Mouse (Mus musculus): Measurements from ENCODE around the gene Smoc2. TPM values are rescaled to one million over a fixed set of nuclear protein-coding genes. Genes with fewer than 3 reads are reported as not detected.

The Smoc2 gene
- polyA plus RNA-seq, 1 experiment from 2014 or later = 33.3 TPM

DNA sequence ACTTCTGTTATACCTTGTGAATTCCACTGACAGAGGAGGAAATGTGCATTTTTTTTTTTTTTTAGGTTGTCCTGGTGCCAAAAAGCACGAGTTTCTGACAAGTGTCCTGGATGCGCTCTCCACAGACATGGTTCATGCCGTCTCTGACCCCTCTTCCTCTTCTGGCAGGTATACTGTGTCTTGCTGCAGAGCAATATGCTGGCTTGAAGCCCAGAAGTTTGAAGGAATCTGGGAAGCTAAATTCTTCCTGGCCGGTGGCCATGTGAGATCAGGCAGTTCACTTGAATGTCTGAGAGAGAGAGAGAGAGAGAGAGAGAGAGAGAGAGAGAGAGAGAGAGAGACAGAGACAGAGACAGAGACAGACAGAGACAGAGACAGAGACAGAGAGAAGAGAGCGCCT is 118.2 kb downstream of the Smoc2 start:
- H3K27me3 ChIP-seq (ENCODE audit: control insufficient read depth, insufficient read depth, low read length) = peaks cover 27% of the 10 kb centered on the region
- H3K9ac ChIP-seq (ENCODE audit: low read length) = no peak overlapping the region
- H3K4me1 ChIP-seq (ENCODE audit: control insufficient read depth, insufficient read depth, low read length) = peaks cover 4% of the 10 kb centered on the region
- H3K4me2 ChIP-seq (ENCODE audit: low read depth, low read length) = no peak overlapping the region
- no peak overlapping the region for H3K4me3 ChIP-seq (ENCODE audit: low read length)
- no peak overlapping the region for H3K27ac ChIP-seq (ENCODE audit: low read length)
- ATAC-seq (replicated peaks; ENCODE audit: extremely low read depth, insufficient read depth, low FRiP score) = peak; percentile 49; the same call in 1 of the 2 replicates
- H3K9me3 ChIP-seq (replicated peaks; ENCODE audit: control insufficient read depth, low read length) = no peaks in the 10 kb centered on the region
- no peaks in the 10 kb centered on the region for H3K36me3 ChIP-seq (ENCODE audit: control insufficient read depth, insufficient read depth)
- 42% methylated on average over 5 of the region's 5 CpGs for WGBS

GRCm38 (mm10) chr17:14398650-14399424 is 119.5 kb downstream of the Smoc2 start:
- Histone ChIP-seq H3K4me2 (ENCODE audit: low read depth, low read length) (no peak overlapping the region), H3K27me3 (ENCODE audit: control insufficient read depth, insufficient read depth, low read length) (peaks cover 22% of the 10 kb centered on the region), H3K36me3 (ENCODE audit: control insufficient read depth, insufficient read depth) (no peaks in the 10 kb centered on the region), H3K9me3 (replicated peaks; ENCODE audit: control insufficient read depth, low read length) (no peaks in the 10 kb centered on the region), H3K4me1 (ENCODE audit: control insufficient read depth, insufficient read depth, low read length) (no peaks in the 10 kb centered on the region; the same call in 1 of the 2 replicates), H3K9ac (ENCODE audit: low read length) (no peak overlapping the region), H3K27ac (ENCODE audit: low read length) (no peak overlapping the region), H3K4me3 (ENCODE audit: low read length) (no peak overlapping the region)
- whole genome bisulfite sequencing = 84% methylated on average over 8 of the region's 8 CpGs
- no peak for ATAC-seq (replicated peaks; ENCODE audit: extremely low read depth, insufficient read depth, low FRiP score)

DNA sequence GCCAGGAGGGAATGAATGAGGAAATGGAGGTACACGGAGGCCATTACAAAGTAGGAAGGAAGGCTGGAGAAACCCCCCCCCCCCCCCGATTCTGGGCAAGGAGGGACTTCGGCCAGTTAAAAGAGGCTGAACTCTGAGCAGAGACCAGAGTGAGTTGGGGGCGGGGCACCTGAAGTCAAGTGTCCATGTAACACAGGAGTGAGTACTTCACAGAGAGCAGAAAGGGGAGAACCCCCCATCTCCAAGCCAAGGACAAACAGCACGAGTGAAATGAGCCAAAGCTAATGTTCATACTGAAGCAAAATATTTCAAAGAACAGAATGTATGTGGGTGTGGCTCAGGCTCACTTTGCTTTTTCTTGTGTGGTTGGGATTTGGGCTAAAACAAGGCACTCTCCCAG is 121.7 kb downstream of the Smoc2 start:
- H3K27ac ChIP-seq (ENCODE audit: low read length) = no peak overlapping the region
- peaks cover 10% of the 10 kb centered on the region for H3K27me3 ChIP-seq (ENCODE audit: control insufficient read depth, insufficient read depth, low read length)
- 68% methylated on average over 5 of the region's 5 CpGs for WGBS
- H3K9ac ChIP-seq (ENCODE audit: low read length) = no peak overlapping the region
- H3K4me1 ChIP-seq (ENCODE audit: control insufficient read depth, insufficient read depth, low read length) = no peaks in the 10 kb centered on the region; the same call in 1 of the 2 replicates
- H3K4me2 ChIP-seq (ENCODE audit: low read depth, low read length) = no peak overlapping the region
- ATAC-seq (replicated peaks; ENCODE audit: extremely low read depth, insufficient read depth, low FRiP score) = no peak
- no peaks in the 10 kb centered on the region for H3K9me3 ChIP-seq (replicated peaks; ENCODE audit: control insufficient read depth, low read length)
- H3K4me3 ChIP-seq (ENCODE audit: low read length) = no peak overlapping the region
- no peaks in the 10 kb centered on the region for H3K36me3 ChIP-seq (ENCODE audit: control insufficient read depth, insufficient read depth)

DNA sequence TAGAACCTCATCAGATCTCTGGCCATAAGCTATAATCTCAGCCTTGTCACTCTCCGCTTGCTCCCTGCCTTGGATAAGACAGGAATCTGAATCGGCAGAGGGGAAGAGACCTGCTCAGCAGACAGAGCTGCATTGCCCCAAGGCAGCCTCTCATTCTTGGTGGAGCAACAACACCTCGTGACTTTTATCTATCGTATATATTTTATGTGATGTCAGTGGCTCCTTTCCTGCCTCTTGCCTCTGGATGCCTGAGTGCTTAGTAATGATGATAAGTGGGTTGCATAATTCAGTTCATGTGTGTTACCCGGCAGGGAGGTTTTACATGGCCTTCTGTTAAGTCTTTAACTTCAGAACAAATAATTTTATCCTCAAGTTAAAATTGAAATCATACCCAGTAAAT is 128.6 kb downstream of the Smoc2 start:
- Histone ChIP-seq H3K27me3 (ENCODE audit: control insufficient read depth, insufficient read depth, low read length) (peaks cover 8% of the 10 kb centered on the region; the same call in 1 of the 2 replicates), H3K4me2 (ENCODE audit: low read depth, low read length) (no peak overlapping the region), H3K9ac (ENCODE audit: low read length) (no peak overlapping the region), H3K36me3 (ENCODE audit: control insufficient read depth, insufficient read depth) (no peaks in the 10 kb centered on the region), H3K4me3 (ENCODE audit: low read length) (no peak overlapping the region), H3K27ac (ENCODE audit: low read length) (no peak overlapping the region), H3K9me3 (replicated peaks; ENCODE audit: control insufficient read depth, low read length) (no peaks in the 10 kb centered on the region), H3K4me1 (ENCODE audit: control insufficient read depth, insufficient read depth, low read length) (no peaks in the 10 kb centered on the region)
- 20% methylated on average over 5 of the region's 5 CpGs for WGBS
- ATAC-seq (replicated peaks; ENCODE audit: extremely low read depth, insufficient read depth, low FRiP score) = 0 out of 2 replicates have a peak, but pooled peaks have one; percentile 23

- no peak for ATAC-seq (replicated peaks; ENCODE audit: extremely low read depth, insufficient read depth, low FRiP score)
- Histone ChIP-seq H3K27me3 (ENCODE audit: control insufficient read depth, insufficient read depth, low read length) (peaks cover 8% of the 10 kb centered on the region; the same call in 1 of the 2 replicates), H3K36me3 (ENCODE audit: control insufficient read depth, insufficient read depth) (no peaks in the 10 kb centered on the region), H3K4me3 (ENCODE audit: low read length) (no peak overlapping the region), H3K9me3 (replicated peaks; ENCODE audit: control insufficient read depth, low read length) (no peaks in the 10 kb centered on the region), H3K4me2 (ENCODE audit: low read depth, low read length) (no peak overlapping the region), H3K4me1 (ENCODE audit: control insufficient read depth, insufficient read depth, low read length) (no peaks in the 10 kb centered on the region), H3K27ac (ENCODE audit: low read length) (no peak overlapping the region), H3K9ac (ENCODE audit: low read length) (no peak overlapping the region)
- WGBS = 69% methylated on average over 2 of the region's 2 CpGs
Measured at GRCm38 (mm10) chr17:14412460-14412859, 133.2 kb downstream of the Smoc2 start.

GRCm38 (mm10) chr17:14414511-14414910 is 135.2 kb downstream of the Smoc2 start:
- H3K27ac ChIP-seq (ENCODE audit: low read length) = no peak overlapping the region
- WGBS = 74% methylated on average over 5 of the region's 5 CpGs

GRCm38 (mm10) chr17:14420460-14421046 is 141.2 kb downstream of the Smoc2 start:
- Histone ChIP-seq H3K4me1 (ENCODE audit: control insufficient read depth, insufficient read depth, low read length) (no peaks in the 10 kb centered on the region), H3K27ac (ENCODE audit: low read length) (no peak overlapping the region), H3K27me3 (ENCODE audit: control insufficient read depth, insufficient read depth, low read length) (peaks cover 6% of the 10 kb centered on the region; the same call in 1 of the 2 replicates), H3K36me3 (ENCODE audit: control insufficient read depth, insufficient read depth) (no peaks in the 10 kb centered on the region), H3K4me3 (ENCODE audit: low read length) (no peak overlapping the region), H3K4me2 (ENCODE audit: low read depth, low read length) (no peak overlapping the region), H3K9me3 (replicated peaks; ENCODE audit: control insufficient read depth, low read length) (no peaks in the 10 kb centered on the region), H3K9ac (ENCODE audit: low read length) (no peak overlapping the region)
- no peak for ATAC-seq (replicated peaks; ENCODE audit: extremely low read depth, insufficient read depth, low FRiP score)
- 32% methylated on average over 8 of the region's 8 CpGs for WGBS

More at GRCm38 (mm10) chr17:14414511-14414910, 135.2 kb downstream of the Smoc2 start:
- Histone ChIP-seq H3K4me2 (ENCODE audit: low read depth, low read length) (no peak overlapping the region), H3K4me3 (ENCODE audit: low read length) (no peak overlapping the region), H3K4me1 (ENCODE audit: control insufficient read depth, insufficient read depth, low read length) (no peaks in the 10 kb centered on the region), H3K9me3 (replicated peaks; ENCODE audit: control insufficient read depth, low read length) (no peaks in the 10 kb centered on the region), H3K9ac (ENCODE audit: low read length) (no peak overlapping the region), H3K27me3 (ENCODE audit: control insufficient read depth, insufficient read depth, low read length) (peaks cover 9% of the 10 kb centered on the region; the same call in 1 of the 2 replicates), H3K36me3 (ENCODE audit: control insufficient read depth, insufficient read depth) (no peaks in the 10 kb centered on the region)
- no peak for ATAC-seq (replicated peaks; ENCODE audit: extremely low read depth, insufficient read depth, low FRiP score)

- Histone ChIP-seq H3K4me2 (ENCODE audit: low read depth, low read length) (no peak overlapping the region), H3K9ac (ENCODE audit: low read length) (no peak overlapping the region), H3K9me3 (replicated peaks; ENCODE audit: control insufficient read depth, low read length) (no peaks in the 10 kb centered on the region), H3K27me3 (ENCODE audit: control insufficient read depth, insufficient read depth, low read length) (0 out of 2 replicates have a peak, but pooled peaks cover 2% of the 10 kb centered on the region), H3K4me3 (ENCODE audit: low read length) (no peak overlapping the region), H3K4me1 (ENCODE audit: control insufficient read depth, insufficient read depth, low read length) (no peaks in the 10 kb centered on the region), H3K36me3 (ENCODE audit: control insufficient read depth, insufficient read depth) (no peaks in the 10 kb centered on the region), H3K27ac (ENCODE audit: low read length) (no peak overlapping the region)
- 49% methylated on average over 6 of the region's 6 CpGs for WGBS
- no peak for ATAC-seq (replicated peaks; ENCODE audit: extremely low read depth, insufficient read depth, low FRiP score)
Measured at GRCm38 (mm10) chr17:14426481-14426880, 147.2 kb downstream of the Smoc2 start.

DNA sequence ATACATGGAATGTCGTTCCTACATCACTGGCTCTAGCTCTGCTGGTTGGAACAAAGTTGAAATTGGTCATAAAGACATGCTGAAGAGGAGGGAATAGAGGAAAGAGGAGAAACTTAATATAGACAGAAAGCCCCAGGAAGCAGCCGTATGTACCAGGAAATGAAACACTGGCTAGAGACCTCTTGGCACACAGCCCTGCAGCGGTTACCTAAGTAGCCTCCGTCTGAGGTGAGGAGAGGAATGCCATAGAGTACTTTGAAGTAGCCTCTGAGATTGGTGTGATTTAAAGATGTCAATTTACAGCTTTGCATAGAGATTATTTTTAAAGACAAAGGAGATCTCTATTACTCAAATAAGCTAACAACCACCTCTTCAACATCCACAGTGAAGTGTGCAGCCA is 155.4 kb downstream of the Smoc2 start:
- no peaks in the 10 kb centered on the region for H3K9me3 ChIP-seq (replicated peaks; ENCODE audit: control insufficient read depth, low read length)
- no peak overlapping the region for H3K4me2 ChIP-seq (ENCODE audit: low read depth, low read length)
- no peak overlapping the region for H3K27ac ChIP-seq (ENCODE audit: low read length)
- 66% methylated on average over 4 of the region's 4 CpGs for WGBS
- H3K27me3 ChIP-seq (ENCODE audit: control insufficient read depth, insufficient read depth, low read length) = peaks cover 8% of the 10 kb centered on the region; the same call in 1 of the 2 replicates
- no peak overlapping the region for H3K9ac ChIP-seq (ENCODE audit: low read length)
- no peaks in the 10 kb centered on the region for H3K4me1 ChIP-seq (ENCODE audit: control insufficient read depth, insufficient read depth, low read length)
- no peaks in the 10 kb centered on the region for H3K36me3 ChIP-seq (ENCODE audit: control insufficient read depth, insufficient read depth)
- no peak overlapping the region for H3K4me3 ChIP-seq (ENCODE audit: low read length)
- ATAC-seq (replicated peaks; ENCODE audit: extremely low read depth, insufficient read depth, low FRiP score) = no peak
